8 mouse cellular contexts compared by ENCODE assay signal in the genomic region with DNA sequence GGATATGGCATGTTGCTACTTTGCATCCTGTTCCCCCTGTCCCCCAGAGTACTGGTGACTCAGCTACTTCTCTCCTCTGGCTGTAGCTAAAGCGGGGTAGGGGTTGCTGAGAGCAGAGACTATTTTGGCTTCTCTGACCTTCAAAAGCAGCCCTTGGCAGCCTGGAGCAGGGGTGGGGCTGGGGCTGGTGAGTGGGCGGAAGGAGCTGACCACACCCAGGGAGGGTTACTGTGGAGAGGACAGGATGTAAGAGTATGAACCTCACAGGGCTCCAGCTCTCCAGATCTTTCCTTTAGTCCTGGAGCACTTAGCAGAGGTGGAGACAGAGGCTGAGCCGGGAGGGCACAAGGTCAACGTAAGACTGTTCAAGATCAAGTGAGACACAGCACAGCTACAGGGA. TPM values are rescaled to one million over a fixed set of nuclear protein-coding genes. Genes with fewer than 3 reads are reported as not detected.
DNase-seq lines count a peak whose midpoint lies in the region; ATAC-seq and TF ChIP-seq lines count a peak whose summit lies in the region.

No protein-coding gene starts in this region.

- TF ChIP-seq CTCF in embryonic fibroblast, embryonic 13.5 days (IDR thresholded peaks at IDR 0.05; ENCODE audit: borderline replicate concordance, insufficient read depth, low read length), result no peak
- TF ChIP-seq CTCF in liver, postnatal 0 days (IDR thresholded peaks at IDR 0.05; ENCODE audit: low read depth), result no peak
- no peak for TF ChIP-seq CTCF in small intestine, adult 2 months (IDR thresholded peaks at IDR 0.05; ENCODE audit: extremely low read depth, insufficient read length, insufficient replicate concordance, low read depth, low read length)

- ATAC-seq in cerebellum, adult (ENCODE audit: insufficient number of reproducible peaks, low FRiP score, low TSS enrichment), result no peak
- no peak for ATAC-seq in liver, postnatal 0 days
- no peak for ATAC-seq in inflammation-experienced regulatory T-cells, adult 6 months

- intact Hi-C loops in heart, postnatal 36 days (cut with DNase I), result no loop called here

- peak overlapping the region; percentile 48 for H3K27ac ChIP-seq in embryonic fibroblast, embryonic 13.5 days (ENCODE audit: insufficient read depth, low read length)
- no peak overlapping the region for H3K27ac ChIP-seq in liver, postnatal 0 days (ENCODE audit: low read depth)
- peak overlapping the region; percentile 8; the same call in 1 of the 2 replicates for H3K27ac ChIP-seq in small intestine, adult 2 months (ENCODE audit: insufficient read depth, low read depth, low read length)

- no peak overlapping the region for H3K9ac ChIP-seq in liver, postnatal 0 days (replicated peaks)

- no peak for TF ChIP-seq EP300 in liver, postnatal 0 days (IDR thresholded peaks at IDR 0.05; ENCODE audit: low read depth)

- 21% methylated on average over 4 of the region's 4 CpGs for WGBS in liver, postnatal 0 days (ENCODE audit: insufficient replicate concordance)
- 19% methylated on average over 4 of the region's 4 CpGs for WGBS in small intestine, adult 2 months

- 0 out of 2 replicates have a peak overlapping the region, but pooled peaks have one; percentile 5 for H3K4me3 ChIP-seq in embryonic fibroblast, embryonic 13.5 days (ENCODE audit: insufficient read depth, low read length)
- H3K4me3 ChIP-seq in liver, postnatal 0 days (ENCODE audit: low read depth, low read length), result no peak overlapping the region
- peak overlapping the region; percentile 14; the same call in 1 of the 2 replicates for H3K4me3 ChIP-seq in small intestine, adult 2 months (ENCODE audit: low read depth, low read length)

- TF ChIP-seq POLR2A in embryonic fibroblast, embryonic 13.5 days (IDR thresholded peaks at IDR 0.05; ENCODE audit: low read depth, low read length), result peak; percentile 49
- no peak for TF ChIP-seq POLR2A in small intestine, adult 2 months (IDR thresholded peaks at IDR 0.05; ENCODE audit: low read depth, low read length)

- H3K4me1 ChIP-seq in embryonic fibroblast, embryonic 13.5 days (ENCODE audit: control insufficient read depth, insufficient read depth, low read length), result peaks cover 5% of the 10 kb centered on the region; the same call in 1 of the 2 replicates
- H3K4me1 ChIP-seq in liver, postnatal 0 days (ENCODE audit: insufficient read depth), result peaks cover 10% of the 10 kb centered on the region
- peaks cover 15% of the 10 kb centered on the region for H3K4me1 ChIP-seq in small intestine, adult 2 months (ENCODE audit: control insufficient read depth, insufficient read depth, insufficient read length, low read length)

- no peaks in the 10 kb centered on the region for H3K36me3 ChIP-seq in liver, postnatal 0 days (replicated peaks; ENCODE audit: insufficient read depth, low read length)
- no peaks in the 10 kb centered on the region for H3K36me3 ChIP-seq in small intestine, adult 2 months (ENCODE audit: control insufficient read depth, insufficient read depth, low read length)

- H3K27me3 ChIP-seq in liver, postnatal 0 days (ENCODE audit: insufficient read depth, low read length), result peaks cover 87% of the 10 kb centered on the region
- H3K27me3 ChIP-seq in small intestine, adult 2 months (ENCODE audit: control insufficient read depth, insufficient read depth, low read length), result peaks cover 43% of the 10 kb centered on the region

- 0 out of 2 replicates have a peak overlapping the region, but pooled peaks have one; percentile 45 for H3K4me2 ChIP-seq in liver, postnatal 0 days (ENCODE audit: low read depth, low read length)

- peak; percentile 80 for DNase-seq in cerebellum, adult 11-12 months
- peak; percentile 59 for DNase-seq in NIH3T3 (ENCODE audit: low read depth)
- DNase-seq in heart, postnatal 36 days, result peak; percentile 47 to 63
- DNase-seq in liver, postnatal 0 days, result no peak

- no peaks in the 10 kb centered on the region for H3K9me3 ChIP-seq in liver, postnatal 0 days (ENCODE audit: low read length)

RNA-seq across cellular contexts. Expression of a gene that starts 4.8 kb away (rescaled TPM):
- polyA plus RNA-seq in embryonic fibroblast, embryonic 13.5 days (2011; ENCODE audit: insufficient read length, low read depth, missing spikeins), result 61.1 and 75.0 TPM in 2 replicates
- 1 to 10 TPM; 3.9 to 4.4 TPM for total RNA-seq in heart, postnatal 36 days (2021)
- 0.02 and 0.04 TPM in 2 replicates for polyA plus RNA-seq in liver, postnatal 0 days (2015; fragmentation: Nextera tagmentation; extraction: Ambion mirVana)
- 1.9 and 2.2 TPM in 2 replicates for polyA plus RNA-seq in small intestine, adult 2 months (2012; rRNA removed)
- under 1 TPM in 2 of 3 experiments, not detected in 1; 0.14 to 0.39 TPM for polyA plus RNA-seq in inflammation-experienced regulatory T-cells, adult 6 months (2017; shearing (Covaris generic))

RNA-seq across cellular contexts. Expression of a gene that starts 23.0 kb away (rescaled TPM):
- 54.5 and 61.5 TPM in 2 replicates for polyA plus RNA-seq in embryonic fibroblast, embryonic 13.5 days (2011; ENCODE audit: insufficient read length, low read depth, missing spikeins)
- 10 to 100 TPM; 32.8 to 34.7 TPM for total RNA-seq in heart, postnatal 36 days (2021)
- 4.8 and 5.7 TPM in 2 replicates for polyA plus RNA-seq in liver, postnatal 0 days (2015; fragmentation: Nextera tagmentation; extraction: Ambion mirVana)
- 4.6 and 9.5 TPM in 2 replicates for polyA plus RNA-seq in small intestine, adult 2 months (2012; rRNA removed)
- 10 to 100 TPM; 32.2 to 41.0 (median 38.0) TPM for polyA plus RNA-seq in inflammation-experienced regulatory T-cells, adult 6 months (2017; shearing (Covaris generic))

Comparison
In these comparisons a context has a peak if more than half of its experiments do, and no peak if none do; other contexts are left out.
1. RNA of a gene that starts 4.8 kb away (polyA plus RNA-seq): 61.1 to 75.0 TPM in embryonic fibroblast, embryonic 13.5 days; 1.9 to 2.2 TPM in small intestine, adult 2 months, 0.14 to 0.39 TPM in inflammation-experienced regulatory T-cells, adult 6 months and 0.02 to 0.04 TPM in liver, postnatal 0 days; every median in the first group is over 10 times any median in the second.